Mouse (Mus musculus): ENCODE results near the gene Adam12.

- TF ChIP-seq CTCF (IDR thresholded peaks at IDR 0.05; ENCODE audit: insufficient read depth, low read depth, low read length): no peak
- no peak for TF ChIP-seq POLR2A (IDR thresholded peaks at IDR 0.05; ENCODE audit: insufficient read depth, low read depth, low read length)
Measured at GRCm38 (mm10) chr7:134227773-134228455, 4.0 kb downstream of the Adam12 start.

Measured in olfactory bulb, adult 2 months (tissue).